Mouse (Mus musculus): Measurements from ENCODE around the gene Rhbdf1.

DNA sequence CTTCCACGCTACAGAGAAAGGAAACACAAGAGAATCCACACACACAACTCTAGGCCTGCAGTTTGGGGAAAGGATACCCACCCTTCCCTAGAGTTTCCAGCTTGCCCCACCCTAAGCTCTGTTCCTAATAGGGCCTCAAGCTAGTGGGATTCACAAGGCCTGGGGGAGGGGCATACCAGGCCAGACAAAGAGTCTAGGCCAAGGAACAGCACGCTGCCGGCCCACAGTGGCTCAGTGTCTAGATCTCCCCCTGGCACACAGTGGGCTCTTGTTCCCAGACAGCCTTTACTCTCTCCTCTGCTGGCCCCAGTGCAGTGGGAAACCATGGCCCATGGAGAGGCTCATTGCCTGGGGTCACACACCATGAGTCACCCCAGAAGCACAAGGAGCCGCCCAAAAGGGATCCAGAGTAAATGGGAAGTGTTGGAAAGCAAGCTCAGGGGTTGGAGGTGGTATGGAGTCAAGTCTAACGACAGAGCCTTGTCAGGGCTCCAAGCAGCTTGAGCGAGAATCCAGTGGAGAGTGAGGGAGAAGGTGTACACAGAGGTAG, 3.5 kb downstream of the Rhbdf1 start:
- TF ChIP-seq POLR2A (IDR thresholded peaks at IDR 0.05; ENCODE audit: insufficient read depth, low read length) (no peak), CTCF (IDR thresholded peaks at IDR 0.05; ENCODE audit: low read depth, low read length) (no peak), EP300 (IDR thresholded peaks at IDR 0.05; ENCODE audit: insufficient read depth, low read depth, low read length) (no peak)
